Mouse (Mus musculus): ENCODE results near the gene Lhfpl4. TPM values are rescaled to one million over a fixed set of nuclear protein-coding genes. Genes with fewer than 3 reads are reported as not detected.

Lhfpl4 gene
- polyA plus RNA-seq (2012; ENCODE audit: insufficient read depth, insufficient read length, missing spikeins), result 0.87 and 1.3 TPM in 2 replicates

DNA sequence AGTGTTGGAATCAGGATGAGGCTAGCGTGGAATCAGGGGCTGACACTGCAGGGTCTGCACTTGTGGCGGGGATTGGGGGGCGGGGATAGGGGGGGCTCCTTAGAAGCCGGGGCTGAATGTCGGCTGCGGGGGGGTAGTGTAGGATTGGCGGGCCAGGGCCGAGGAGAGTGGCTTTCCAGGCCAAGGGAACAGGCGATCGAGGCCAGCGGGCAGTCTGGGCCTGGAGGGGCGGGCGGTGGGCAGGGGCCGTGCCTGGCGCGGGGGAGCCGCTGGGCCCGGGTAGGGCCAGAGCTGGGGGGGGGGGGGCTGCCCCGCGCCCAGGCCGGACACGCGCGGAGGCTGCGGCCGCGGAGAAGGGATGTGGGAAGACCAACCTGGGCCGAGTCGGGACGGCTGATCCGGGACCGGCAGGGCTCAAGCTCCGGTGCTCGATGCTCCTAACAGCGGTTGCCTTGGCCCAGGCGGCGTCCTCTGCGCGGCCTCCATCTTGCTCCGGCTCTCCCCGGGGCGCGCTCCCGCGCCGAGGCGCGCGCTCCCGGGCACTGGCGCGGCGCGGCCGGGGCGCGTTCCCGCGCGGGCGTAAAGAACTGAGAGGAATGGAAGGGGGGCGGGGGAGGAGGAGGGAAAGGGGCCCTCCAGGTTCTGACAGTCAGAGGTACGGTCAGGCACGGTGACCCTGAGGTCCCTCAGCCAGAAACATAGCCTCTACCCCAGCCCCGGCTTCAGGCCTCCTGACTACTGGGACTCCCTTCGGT is at the start of gene Lhfpl4:
Lhfpl4 (minus strand) TSS at position 544 of the 755 bp plus-strand sequence.
- H3K27ac ChIP-seq (replicated peaks; ENCODE audit: low read depth, low read length), result no peak within 1 kb of the TSS
- peaks cover 4% of the 10 kb centered on the region for H3K4me1 ChIP-seq (ENCODE audit: control insufficient read depth, insufficient read depth, insufficient read length, low read length)
- H3K4me3 ChIP-seq (ENCODE audit: insufficient read depth, low read depth, low read length), result peak within 1 kb of the TSS; percentile 65

DNA sequence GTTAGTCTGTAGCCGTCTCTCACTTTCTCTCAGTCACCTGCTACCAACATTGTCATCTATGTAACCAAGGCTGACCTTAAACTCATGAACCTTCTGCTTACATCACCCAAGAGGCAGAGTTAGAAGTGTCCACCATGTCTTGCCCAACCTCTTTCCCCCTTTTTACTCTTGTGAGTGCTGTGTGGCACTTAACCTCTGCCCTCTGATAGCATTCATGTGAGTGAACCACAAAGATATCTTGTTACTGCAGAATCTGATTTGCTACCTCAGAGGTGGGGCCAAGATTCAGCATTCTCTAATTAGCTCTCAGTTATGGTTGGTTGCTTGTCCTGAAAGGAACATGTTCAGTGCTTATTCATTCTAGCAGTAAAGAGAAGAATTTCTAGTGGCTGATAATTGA is 47.6 kb upstream of the Lhfpl4 start:
- no peak overlapping the region for H3K4me3 ChIP-seq (ENCODE audit: insufficient read depth, low read depth, low read length)
- H3K27ac ChIP-seq (replicated peaks; ENCODE audit: low read depth, low read length), result no peak overlapping the region
- peaks cover 10% of the 10 kb centered on the region; the same call in 1 of the 2 replicates for H3K4me1 ChIP-seq (ENCODE audit: control insufficient read depth, insufficient read depth, insufficient read length, low read length)

DNA sequence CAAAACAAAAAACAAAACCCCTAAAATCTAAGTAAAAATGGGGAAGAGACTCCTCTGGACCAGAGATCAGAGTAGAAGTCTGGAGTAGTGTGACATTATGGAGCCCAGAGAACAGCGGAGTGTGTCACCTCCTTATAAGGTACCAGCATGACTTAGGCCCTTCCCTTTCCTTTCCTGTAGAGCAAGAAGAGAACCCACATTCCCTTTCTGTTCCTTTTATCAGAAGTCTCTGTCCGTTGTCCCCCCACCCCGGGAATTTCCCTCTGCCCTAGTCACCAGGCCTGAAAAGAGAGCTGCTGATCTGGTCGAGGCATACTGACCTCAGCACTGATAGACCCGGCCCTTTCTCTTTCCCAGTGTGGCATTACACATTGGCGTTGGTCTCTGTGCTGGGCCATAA is 43.3 kb upstream of the Lhfpl4 start:
- Histone ChIP-seq H3K27ac (replicated peaks; ENCODE audit: low read depth, low read length) (peak overlapping the region; percentile 31; the same call in 1 of the 2 replicates), H3K4me1 (ENCODE audit: control insufficient read depth, insufficient read depth, insufficient read length, low read length) (peaks cover 7% of the 10 kb centered on the region; the same call in 1 of the 2 replicates), H3K4me3 (ENCODE audit: insufficient read depth, low read depth, low read length) (peak overlapping the region; percentile 77)

DNA sequence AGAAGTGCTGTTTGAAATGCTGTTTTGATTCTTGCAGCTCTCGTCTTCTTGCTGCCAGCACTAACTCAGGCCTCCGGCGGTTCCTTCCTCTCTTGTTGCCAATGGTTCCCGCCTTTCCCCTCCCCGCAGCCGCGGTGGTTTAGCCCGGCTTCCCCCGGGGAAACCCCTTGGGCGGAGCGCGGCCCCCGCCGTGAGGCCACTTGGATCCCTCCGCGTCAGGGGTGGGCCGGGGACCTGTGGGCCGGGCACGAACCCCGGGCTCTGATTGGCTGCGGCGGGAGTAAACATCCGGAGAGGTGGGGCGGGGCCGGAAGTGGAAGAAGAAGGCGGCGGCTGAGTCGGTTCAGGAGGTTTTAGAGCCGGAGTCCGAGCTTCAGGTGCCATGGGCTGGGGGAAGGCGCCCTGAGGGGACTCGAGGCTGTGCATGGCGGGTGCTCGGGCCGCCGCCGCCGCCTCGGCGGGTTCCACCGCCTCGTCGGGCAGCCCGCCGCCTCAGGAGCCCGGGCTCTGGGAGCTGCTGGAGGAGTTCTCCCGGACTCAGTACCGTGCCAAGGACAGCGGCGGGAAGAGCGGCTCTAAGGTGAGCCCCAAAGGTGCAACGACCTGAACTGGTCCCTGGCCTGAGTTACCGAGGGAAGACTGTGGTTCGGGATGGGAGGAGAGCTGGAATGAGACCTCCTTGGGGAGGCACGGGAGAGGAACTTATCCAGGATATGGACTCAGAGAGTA is 42.5 kb upstream of the Lhfpl4 start, which contains the start of gene Mtmr14:
Mtmr14 (plus strand) TSS at position 302 of the 729 bp plus-strand sequence.
- Histone ChIP-seq H3K4me1 (ENCODE audit: control insufficient read depth, insufficient read depth, insufficient read length, low read length) (peaks cover 7% of the 10 kb centered on the region; the same call in 1 of the 2 replicates), H3K4me3 (ENCODE audit: insufficient read depth, low read depth, low read length) (peak within 1 kb of the TSS; percentile 77), H3K27ac (replicated peaks; ENCODE audit: low read depth, low read length) (peak within 1 kb of the TSS; percentile 53)

DNA sequence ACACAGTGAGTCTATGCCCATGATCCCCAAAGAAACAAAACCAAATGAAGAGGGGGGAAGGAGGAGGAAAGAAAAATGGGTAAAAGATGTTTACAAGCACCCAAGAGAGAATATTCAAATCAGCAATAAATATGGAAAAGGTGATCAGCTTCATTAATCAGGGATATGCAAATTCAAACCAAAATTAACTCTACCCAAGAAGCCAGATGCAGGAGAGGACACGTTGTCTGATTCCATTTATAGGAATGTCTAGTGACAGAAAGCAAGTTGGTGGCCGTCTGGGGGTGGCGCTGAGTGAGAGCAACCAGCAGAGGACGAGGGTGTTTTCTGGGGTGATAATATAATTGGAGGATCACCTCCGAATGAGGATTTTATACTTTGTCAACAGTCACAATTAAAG is 40.0 kb upstream of the Lhfpl4 start:
- H3K4me1 ChIP-seq (ENCODE audit: control insufficient read depth, insufficient read depth, insufficient read length, low read length), result peaks cover 7% of the 10 kb centered on the region; the same call in 1 of the 2 replicates
- H3K27ac ChIP-seq (replicated peaks; ENCODE audit: low read depth, low read length), result no peak overlapping the region
- no peak overlapping the region for H3K4me3 ChIP-seq (ENCODE audit: insufficient read depth, low read depth, low read length)

DNA sequence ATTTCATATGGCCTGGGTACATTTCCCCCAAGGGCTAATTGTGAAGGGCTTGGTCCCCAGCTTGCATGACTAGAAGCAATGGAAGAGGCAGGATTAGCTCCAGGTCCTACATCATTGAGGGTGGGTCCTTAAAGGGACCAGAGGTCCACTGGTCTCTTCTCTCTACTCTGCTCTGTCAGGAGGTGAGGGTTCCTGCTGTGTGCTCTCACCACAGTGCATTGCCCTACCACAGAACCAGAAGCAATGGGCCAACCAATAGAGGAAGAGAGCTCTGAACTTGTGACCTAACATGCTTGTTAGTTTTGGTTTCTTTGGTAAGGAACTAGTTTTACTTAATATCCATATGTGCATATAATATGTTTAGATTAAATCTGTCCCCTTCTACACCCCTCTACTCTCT is 31.5 kb upstream of the Lhfpl4 start:
- no peak overlapping the region for H3K4me3 ChIP-seq (ENCODE audit: insufficient read depth, low read depth, low read length)
- H3K27ac ChIP-seq (replicated peaks; ENCODE audit: low read depth, low read length), result no peak overlapping the region
- H3K4me1 ChIP-seq (ENCODE audit: control insufficient read depth, insufficient read depth, insufficient read length, low read length), result no peaks in the 10 kb centered on the region

DNA sequence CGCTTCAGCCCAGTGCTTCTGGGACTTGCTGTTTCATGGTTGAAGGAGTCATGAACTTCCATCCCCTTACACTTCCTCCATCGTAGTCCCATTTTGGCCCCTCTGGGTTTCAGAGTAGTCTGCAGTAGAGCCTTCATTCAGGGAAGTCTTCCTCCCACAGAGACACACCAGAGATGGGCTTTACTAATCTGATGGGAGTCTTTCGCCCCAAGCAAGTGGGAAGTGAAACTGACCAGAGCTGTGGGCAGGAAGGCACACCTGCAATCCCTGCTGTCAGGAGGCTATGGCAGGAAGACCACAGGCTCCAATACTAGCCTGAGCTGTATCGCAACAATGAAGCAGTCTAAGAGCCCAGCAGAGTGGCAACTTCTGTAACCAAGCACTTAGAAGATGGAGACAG is 30.6 kb upstream of the Lhfpl4 start:
- Histone ChIP-seq H3K27ac (replicated peaks; ENCODE audit: low read depth, low read length) (no peak overlapping the region), H3K4me1 (ENCODE audit: control insufficient read depth, insufficient read depth, insufficient read length, low read length) (no peaks in the 10 kb centered on the region), H3K4me3 (ENCODE audit: insufficient read depth, low read depth, low read length) (no peak overlapping the region)

DNA sequence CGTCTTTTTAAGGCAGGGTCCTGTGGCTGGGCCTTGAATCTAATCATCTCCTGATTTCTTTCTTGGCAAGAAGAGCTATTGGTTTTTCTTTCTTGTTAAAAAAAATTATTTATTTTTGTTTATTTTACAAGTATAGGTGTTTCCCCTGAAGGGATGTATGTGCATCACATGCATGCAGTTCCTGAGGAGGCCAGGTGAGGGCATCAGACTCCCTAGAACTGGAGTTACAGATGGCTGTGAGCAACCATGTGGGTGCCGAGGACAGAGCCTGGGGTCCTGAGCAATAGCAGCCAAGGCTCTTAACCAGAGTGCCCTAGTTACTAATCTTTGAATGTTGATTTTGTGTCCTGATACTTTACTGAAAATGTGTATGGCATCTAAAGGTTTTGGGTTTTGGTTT is 21.1 kb upstream of the Lhfpl4 start:
- Histone ChIP-seq H3K4me1 (ENCODE audit: control insufficient read depth, insufficient read depth, insufficient read length, low read length) (no peaks in the 10 kb centered on the region), H3K4me3 (ENCODE audit: insufficient read depth, low read depth, low read length) (no peak overlapping the region), H3K27ac (replicated peaks; ENCODE audit: low read depth, low read length) (no peak overlapping the region)

DNA sequence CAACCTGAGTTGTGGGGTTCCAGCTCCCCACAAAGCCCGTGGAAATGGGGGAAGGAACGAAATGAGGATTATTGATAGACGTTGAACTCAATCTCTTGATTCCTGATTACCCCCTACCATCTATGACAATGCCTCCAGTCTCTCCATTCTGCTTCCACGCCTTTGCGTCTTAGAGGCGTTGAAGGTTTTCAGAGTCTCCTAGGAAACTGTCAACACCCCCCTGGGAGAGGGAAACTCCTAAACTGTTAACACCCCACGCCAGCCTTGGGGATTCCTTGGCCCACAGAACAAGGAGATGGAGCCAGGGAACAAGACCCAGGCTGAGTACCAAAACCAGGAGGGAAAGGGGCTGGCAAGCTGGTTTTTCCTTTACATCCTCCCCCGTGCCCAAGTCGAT is 410 bp upstream of the Lhfpl4 start:
- H3K4me3 ChIP-seq (ENCODE audit: insufficient read depth, low read depth, low read length), result peak overlapping the region; percentile 65
- no peak overlapping the region for H3K27ac ChIP-seq (replicated peaks; ENCODE audit: low read depth, low read length)
- H3K4me1 ChIP-seq (ENCODE audit: control insufficient read depth, insufficient read depth, insufficient read length, low read length), result peaks cover 4% of the 10 kb centered on the region

DNA sequence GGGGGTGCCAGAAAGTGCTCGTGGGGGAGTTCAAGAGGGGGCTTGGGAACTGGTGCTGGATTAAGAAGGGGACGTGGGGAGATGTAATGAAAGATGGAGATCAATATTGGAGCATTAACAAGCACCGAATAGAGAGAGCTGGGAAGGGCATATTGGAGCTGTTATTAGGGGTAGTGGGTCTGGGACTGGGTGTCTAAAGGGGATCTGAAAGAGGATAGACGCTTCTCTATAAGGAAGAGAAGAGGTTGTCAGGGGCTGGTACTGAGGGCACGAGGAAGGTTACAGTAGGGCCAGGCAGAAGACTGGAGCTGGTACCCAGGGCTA is 705 bp downstream of the Lhfpl4 start:
- Histone ChIP-seq H3K4me3 (ENCODE audit: insufficient read depth, low read depth, low read length) (0 out of 2 replicates have a peak overlapping the region, but pooled peaks have one; percentile 12), H3K27ac (replicated peaks; ENCODE audit: low read depth, low read length) (no peak overlapping the region), H3K4me1 (ENCODE audit: control insufficient read depth, insufficient read depth, insufficient read length, low read length) (peaks cover 4% of the 10 kb centered on the region)

DNA sequence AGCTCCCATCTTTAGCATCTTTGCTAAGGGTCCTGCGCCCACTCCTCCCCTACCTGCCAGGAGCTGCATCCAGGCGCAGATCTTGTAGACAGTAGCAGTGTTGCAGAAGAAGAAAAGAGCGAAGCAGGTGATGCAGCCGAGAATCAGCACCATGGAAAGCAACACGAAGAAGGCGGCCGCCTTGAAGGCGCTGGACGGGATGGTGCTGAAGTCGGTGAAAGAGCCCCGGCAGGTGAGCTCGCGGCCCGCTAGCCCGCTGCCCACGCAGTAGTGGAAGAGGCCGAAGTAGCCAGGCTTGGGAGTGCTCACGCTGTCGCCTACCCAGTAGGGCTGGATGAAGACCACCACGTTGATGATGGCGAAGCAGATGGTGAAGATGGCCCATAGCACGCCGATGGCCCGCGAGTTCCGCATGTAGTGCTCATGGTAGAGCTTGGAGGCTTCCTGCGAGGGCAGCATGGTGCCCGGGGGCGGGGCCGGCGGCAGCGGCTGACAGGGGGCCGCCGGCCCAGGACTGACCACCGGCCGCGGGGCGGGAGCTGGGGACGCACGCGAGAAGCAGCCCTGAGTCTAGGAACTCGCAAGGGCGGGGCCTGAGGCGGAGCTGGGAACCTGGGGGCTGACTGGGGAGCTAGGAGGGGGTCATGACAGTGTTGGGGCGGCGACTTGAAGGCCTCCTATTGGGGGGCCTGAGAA is 1.3 kb downstream of the Lhfpl4 start:
- H3K27ac ChIP-seq (replicated peaks; ENCODE audit: low read depth, low read length), result no peak overlapping the region
- H3K4me1 ChIP-seq (ENCODE audit: control insufficient read depth, insufficient read depth, insufficient read length, low read length), result peaks cover 4% of the 10 kb centered on the region
- no peak overlapping the region for H3K4me3 ChIP-seq (ENCODE audit: insufficient read depth, low read depth, low read length)

DNA sequence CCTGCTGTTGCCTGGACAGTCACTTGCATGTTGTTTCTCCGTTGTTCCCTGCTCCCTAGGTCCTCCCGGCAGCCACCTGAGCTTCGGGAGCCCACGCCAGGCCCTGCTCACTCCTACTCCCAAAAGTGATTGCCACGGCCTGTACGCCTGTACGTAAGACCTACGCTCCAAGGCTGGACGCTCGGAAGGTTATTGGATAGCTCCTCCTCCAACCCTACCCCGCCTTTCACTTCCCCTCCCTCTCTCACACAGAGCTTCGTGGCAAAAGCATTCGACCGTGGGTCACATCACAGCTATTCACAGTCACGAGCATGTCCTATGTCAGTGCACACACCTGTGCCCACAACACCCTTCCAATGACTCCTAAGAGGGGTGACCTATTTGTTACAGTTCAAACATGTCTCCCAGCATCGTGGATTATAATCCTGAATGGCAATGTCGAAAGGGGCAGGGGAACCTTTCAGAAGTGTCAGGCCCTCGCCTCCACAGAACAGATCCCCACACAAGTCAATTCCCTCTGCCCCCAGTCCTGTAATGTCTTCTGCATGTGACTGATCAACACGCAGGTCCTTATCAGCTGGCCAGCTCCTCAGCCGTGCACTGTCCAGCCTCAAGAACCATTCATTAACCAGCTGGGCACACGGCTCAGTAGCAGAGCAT is 10.2 kb downstream of the Lhfpl4 start:
- Histone ChIP-seq H3K4me1 (ENCODE audit: control insufficient read depth, insufficient read depth, insufficient read length, low read length) (no peaks in the 10 kb centered on the region), H3K4me3 (ENCODE audit: insufficient read depth, low read depth, low read length) (no peak overlapping the region), H3K27ac (replicated peaks; ENCODE audit: low read depth, low read length) (no peak overlapping the region)

DNA sequence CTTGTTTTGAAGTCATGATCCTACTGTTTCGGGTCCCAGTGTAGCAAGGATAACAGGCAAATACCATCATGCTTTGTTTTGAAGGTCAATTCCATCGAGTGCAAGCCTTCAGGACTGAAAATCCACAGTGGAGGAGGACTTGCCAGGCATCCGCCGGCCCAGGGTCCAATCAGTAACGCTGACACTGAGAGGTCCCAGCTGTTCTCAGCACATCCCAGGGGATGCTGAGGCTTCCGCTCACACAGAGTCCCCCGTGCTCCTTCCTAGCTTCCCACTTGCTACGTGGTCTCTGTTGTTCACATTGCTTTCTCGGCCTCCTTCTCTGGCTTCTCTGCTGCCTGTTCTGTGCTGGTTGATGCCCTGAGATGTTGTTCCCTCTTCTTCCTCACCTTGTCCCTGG is 11.0 kb downstream of the Lhfpl4 start:
- no peak overlapping the region for H3K4me3 ChIP-seq (ENCODE audit: insufficient read depth, low read depth, low read length)
- H3K27ac ChIP-seq (replicated peaks; ENCODE audit: low read depth, low read length), result no peak overlapping the region
- H3K4me1 ChIP-seq (ENCODE audit: control insufficient read depth, insufficient read depth, insufficient read length, low read length), result no peaks in the 10 kb centered on the region

DNA sequence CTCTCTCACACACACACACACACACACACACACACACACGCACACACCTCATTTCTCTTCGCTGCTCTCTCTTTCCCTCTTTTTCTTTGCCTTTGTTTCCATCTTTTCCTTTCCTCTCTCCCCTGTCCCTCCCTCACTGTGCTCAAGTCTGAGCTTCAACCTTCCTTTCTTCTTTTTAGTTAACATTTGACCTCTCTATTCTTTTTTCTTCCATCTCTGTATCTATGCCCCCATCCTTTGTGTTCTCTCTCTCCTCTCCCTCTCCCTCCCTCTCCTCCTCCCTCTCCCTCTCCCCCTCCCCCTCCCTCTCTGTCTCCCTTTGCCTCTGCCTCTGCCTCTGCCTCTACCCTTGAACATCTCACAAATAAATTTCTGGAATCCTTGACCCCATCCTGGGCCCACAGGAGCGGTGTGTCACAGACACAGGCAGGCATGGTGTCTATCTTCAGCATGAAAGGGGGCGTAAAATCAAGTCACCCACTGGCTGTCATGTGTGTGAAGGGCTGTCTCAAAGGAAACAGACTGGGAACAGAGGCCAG is 15.9 kb downstream of the Lhfpl4 start:
- H3K27ac ChIP-seq (replicated peaks; ENCODE audit: low read depth, low read length), result no peak overlapping the region
- no peak overlapping the region for H3K4me3 ChIP-seq (ENCODE audit: insufficient read depth, low read depth, low read length)
- no peaks in the 10 kb centered on the region for H3K4me1 ChIP-seq (ENCODE audit: control insufficient read depth, insufficient read depth, insufficient read length, low read length)
